Mouse (Mus musculus) ES-CJ7 (cell line): ENCODE measurements around the gene Rnf5.

Source experiments
- DNase-seq: peaks from one replicate; pipeline ENCODE4 v3.0.0; 2011; ENCODE audit warnings: low read depth, low spot score

The Rnf5 gene

DNA sequence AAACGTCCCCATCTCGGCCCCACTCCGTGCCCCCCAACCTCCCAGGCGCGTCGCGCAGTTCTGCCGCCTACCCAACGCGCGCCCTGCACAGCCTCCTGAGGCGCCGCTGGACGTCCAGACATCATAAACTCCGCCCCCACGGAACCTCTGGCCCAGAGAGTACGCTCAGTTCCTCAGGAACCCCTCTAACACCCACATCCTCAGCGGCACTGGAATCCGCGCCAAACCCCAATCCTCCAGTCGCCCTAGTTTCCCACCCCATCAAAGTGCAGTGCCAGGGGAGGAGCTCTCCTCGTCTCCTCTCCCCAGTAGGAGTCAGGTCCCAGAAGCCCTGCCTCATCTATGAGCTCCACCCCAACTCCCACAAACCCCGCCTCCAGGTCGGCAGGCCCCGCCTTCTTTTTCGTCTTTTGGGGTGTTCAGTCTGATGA, 28.8 kb upstream of the Rnf5 start:
- peak; percentile 87 for DNase-seq

DNA sequence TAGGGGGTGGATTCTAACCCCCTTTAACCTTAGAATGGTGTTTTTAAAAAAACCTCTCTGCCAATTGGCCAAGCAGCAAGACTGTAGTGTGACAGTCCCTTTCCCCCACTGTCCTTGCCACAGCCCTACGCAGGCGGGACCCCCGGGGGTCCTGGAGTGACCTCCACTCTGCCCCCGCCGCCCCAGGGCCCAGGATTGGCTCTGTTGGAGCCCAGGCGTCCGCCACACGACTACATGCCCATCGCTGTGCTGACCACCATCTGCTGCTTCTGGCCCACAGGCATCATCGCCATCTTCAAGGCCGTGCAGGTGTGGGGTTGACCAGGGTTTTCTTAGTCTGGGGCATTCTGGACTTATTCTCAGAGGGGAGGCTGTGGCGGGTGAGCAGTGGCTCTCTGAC, 28.2 kb upstream of the Rnf5 start:
- DNase-seq = no peak

DNA sequence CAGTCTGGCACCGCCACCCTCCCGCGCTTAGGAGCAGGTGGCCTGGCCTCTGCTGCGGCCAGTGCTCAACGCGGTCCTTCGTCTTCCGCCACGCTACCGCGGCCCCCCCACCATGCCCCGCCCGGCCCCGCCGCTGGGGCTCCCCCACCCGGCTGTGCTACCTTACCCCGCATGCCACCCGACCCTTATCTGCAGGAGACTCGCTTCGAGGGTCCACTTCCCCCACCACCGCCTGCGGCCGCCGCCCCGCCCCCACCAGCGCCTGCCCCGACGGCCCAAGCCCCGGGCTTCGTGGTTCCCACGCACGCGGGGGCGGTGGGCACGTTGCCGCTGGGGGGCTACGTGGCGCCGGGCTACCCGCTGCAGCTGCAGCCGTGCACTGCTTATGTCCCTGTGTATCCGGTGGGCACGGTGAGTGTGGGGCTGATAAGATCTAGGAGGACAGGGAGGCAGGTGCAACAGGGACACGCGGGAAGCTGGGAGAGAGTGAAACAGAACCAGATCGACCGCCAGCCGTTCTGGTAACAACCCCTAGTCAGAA, 27.3 kb upstream of the Rnf5 start:
- DNase-seq = no peak

DNA sequence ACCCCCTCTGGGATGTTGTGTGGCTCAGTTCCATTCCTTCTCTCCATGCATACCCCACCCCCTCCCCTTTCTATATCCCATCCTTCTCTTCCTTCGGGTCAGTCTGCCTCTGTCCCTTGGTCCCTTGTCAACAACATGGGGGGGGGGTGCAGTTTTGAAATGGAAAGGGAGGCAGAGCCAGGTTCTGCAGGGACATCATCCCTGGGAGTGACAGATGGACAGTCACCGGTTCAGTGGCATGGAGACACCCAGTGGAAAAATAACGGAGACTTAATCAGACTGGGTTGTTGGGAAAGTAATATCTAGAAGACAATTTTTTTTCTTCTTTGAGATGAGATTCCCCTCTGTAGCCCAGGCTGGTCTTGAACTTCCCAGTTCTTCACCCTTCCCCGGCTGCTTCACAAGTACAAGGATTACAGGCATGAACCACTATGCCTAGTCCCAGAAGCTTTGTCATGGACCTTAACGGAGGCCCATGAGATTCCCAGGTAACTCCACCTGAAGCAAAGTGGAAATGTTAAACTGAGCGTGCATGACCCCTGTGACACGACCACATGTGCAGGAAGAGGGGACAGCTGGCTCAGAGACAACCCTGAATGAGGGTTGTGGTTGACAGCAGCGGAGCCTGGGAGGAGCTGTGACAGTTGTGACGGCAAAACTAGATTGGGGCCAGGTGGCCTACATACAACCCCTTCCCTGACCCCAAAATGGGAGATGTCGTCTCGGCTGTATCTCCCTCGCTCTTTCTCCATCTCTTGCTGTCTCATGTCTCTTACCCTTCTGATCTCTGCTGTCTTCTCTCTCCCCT, 26.5 kb upstream of the Rnf5 start:
- no peak for DNase-seq

DNA sequence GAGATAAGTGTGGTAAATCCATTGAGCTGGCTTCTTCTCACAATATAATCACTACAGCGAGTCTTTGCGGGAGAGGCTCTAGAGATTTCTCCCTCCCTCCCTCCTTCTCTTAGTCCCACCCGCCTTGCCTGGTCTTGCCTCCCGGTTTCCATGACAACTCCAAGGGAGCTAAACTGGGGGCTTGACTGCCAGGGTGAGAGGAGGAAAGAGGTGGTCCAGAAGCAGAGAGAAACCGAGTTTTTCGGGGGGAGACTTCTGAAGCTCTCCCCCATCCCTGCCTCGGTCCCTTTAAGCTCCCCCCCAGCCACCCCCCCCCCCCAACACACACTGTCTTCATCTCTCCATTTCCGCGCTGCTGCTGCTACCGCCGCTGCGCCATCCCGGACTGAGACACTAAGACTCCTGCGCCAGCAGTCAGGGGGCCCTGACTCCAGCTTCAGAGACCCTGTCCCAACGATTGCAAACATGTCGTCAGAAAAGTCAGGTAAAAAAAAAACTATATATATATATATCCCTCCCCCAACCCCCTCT, 25.8 kb upstream of the Rnf5 start, which contains the start of gene Prrt1:
Prrt1 (plus strand) TSS at position 313 of the 531 bp plus-strand sequence.
- DNase-seq = peak; percentile 40

DNA sequence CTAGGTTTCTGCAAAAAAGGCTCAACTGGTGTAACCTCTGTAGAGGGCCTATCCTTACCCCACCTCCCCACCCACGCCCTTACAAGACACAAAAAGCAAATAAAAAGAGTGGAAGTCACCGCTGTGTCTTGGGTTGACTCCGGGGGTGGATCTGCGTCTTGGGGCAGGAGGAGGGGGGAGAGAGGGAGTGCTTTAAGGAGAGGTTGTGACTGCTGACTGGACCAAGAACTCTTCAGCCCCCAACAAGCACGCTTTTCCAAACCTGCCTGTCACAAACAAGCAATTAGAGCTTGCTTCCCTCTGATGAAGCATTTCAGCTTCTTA, 25.1 kb upstream of the Rnf5 start:
- DNase-seq = no peak

DNA sequence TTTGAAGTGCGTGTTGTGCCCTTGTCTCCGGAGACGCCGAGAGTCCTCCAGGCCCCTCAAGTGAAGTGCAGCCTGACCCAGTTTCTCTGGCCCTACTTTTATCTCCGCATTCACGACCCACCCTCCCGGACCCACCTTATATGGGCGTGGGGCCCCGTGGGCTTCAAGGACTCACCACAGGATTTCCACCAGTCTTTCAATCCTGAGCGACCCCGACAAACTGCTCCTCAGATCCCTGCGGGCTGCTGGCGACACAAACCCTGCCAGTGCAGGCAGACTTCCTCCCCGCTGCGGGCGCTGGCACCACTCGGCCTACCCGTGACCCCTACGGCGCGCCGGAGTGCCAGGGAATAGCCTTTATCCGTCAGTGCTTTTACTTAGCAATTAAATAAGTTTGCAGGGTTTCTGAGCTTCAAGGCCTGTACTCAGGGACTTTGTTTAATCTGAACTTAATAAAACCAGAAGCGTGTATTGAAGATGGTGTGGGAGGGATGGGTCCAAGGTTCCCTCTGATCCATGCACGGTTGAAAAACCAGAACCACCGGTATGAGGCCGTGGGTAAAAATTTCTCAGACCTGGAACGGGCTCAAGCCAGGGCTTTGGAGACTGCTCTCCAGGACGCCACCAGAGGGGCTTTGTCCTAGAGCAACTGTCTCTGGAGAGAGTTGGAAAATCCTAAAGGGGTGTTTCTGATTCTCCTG, 24.6 kb upstream of the Rnf5 start, which contains the start of gene Ppt2:
Ppt2 (minus strand) TSS at position 568 of the 701 bp plus-strand sequence.
- no peak for DNase-seq

DNA sequence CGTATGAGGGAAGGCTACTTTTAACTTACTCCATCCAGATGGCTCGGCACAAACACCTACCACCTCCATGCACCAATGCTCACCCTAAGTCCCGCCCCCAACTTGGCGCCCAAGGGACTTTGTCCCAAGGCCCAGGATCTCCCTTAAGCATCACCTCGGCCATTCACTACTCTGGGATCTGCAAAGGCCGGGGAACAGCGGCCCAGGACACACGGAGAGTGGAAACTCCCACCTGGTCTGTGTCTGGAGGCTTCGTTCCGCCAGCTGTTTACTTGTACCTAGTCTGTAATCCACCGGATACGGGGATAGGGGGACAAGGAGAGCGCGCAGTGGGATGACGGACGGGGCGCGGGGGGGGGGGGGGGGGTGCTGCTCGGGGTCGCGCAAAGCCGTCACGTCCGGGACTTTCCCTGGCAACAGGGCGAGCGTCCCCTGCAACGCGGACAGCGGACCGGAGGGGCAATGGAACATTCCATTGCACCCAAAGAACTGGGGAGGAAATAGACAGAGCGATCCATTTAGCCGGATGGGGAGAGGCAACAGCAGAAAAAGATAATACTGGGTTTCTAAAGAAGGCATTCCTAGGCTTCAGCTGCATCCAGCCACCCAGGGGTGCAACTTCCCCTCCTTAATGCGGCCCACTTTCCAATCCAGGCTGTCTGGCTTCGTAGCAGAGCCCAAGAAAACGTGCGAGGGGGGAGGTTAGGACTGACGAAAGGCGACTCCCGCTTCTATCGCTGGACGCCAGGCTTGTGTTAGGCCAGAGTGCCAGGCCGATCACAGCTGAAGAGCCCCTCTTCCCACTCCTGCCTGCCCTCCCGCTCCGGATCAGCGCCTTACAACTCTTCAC, 23.8 kb upstream of the Rnf5 start:
- DNase-seq = peak; percentile 83

DNA sequence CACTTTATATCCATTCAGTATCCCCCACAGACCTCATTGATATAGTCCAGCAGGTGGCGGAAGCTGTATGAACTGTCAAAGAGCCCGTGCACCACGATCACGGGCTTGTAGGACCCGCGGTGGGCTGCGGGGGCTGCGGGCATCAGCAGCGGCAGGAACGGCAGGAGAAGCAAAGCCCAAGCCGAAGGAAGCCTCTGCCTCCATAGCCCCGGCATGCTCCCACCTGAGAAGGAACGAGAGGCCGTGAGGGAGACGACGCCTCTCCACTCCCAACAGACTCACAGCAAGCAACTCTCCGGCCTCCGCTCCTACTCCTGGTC, 23.2 kb upstream of the Rnf5 start:
- peak; percentile 53 for DNase-seq

DNA sequence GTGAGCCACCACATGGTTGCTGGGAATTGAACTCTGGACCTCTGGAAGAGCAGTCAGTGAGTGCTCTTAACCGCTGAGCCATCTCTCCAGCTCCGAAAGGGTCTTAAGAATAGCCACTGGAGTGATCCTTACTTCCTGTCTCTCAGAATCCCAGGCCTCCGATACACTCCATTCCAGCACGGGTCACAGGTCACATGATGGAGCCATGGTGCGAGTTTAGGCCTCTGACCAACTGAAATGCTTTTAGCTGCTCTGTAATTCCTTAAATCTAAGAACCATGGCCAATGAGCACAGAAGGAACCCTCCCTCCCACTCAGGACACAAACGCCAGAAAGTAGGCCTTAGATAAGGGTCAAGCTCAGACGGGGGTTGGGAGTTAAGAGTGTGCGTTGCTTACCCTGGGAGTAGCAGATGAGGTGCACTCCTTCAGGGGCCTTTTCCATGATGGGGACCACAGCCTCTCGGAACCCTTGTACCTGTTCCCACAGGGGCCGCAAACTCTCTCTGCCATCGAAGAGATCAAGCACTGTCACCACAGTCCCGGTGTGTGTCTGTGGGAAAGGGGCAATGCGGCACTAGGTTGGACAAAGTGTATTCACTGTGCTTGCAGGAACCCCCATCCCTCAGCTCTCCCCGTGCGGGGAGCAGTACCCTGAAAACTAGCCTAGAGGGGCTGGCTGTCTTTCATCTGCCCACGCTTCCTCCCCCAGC, 22.7 kb upstream of the Rnf5 start:
- DNase-seq = no peak

DNA sequence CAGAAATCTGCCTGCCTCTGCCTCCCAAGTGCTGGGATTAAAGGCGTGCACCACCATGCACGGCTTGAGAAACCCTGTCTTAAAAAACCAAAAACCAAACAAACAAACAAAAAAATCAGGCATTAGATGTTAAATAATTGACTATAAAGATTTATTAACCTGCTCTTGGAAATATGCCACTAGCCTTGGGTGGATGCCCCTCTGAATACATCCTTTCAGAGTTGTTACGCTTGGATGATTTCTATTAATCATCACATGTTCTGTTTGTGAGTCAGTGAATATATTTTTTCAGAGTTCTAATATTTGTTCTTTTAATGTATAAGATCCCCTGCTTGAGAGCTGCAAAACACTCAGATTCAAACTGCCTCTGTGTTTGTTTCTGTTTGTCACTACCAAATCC, 21.5 kb upstream of the Rnf5 start:
- DNase-seq = no peak

DNA sequence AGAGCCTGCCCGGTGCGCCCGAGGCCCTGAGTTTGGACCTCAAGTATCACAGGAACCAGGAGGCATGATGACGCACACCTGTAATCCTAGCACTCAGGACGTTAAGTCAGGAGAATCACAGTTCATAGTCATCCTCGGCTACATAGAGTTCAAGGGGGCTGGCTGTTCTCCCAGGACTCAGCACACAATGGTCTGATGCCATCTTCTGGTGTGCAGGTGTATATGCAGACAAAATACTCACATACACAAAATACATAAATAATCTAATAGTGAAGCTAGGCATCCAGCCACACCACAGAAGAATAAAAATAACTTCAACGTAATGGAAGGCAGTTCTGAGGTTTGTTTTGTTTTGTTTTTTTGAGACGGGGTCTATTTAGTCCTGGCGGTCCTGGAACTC, 19.7 kb upstream of the Rnf5 start:
- DNase-seq = peak; percentile 41

DNA sequence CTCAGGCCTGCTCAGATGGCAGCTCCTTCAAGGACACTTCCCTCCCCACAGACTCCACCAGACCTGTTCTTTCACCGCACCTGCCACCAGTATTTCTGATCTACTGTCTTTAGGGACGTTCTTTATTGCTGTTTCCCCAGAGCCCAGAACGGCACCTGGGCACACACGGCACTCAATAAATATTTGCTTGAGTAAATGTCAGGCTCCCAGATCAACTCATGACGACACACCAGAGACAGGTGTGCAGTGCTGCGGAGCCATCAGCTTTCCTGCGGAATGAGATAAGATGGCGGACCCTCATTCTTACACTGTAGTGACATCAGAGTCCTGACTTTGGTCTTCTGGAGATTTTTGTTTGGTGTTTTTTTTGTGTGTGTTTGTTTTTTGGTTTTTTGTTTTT, 17.5 kb upstream of the Rnf5 start:
- DNase-seq = no peak

DNA sequence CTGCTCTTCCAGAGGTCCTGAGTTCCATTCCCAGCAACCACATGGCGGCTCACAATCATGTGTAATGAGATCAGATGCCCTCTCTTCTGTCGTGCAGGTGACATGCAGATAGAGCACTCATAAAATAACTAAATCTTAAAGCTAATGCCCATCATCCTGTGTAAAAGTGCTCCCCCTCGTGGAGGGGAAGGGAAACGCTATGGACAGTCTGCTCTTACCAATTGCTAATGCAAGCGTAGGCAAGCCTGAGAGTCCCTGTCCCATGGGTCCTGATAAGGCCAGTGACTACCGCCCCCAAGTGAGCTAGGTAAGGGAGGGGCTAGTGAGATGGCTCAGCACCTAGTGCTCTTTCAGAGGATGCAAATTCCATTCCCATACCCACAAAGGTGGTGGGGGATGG, 15.5 kb upstream of the Rnf5 start:
- DNase-seq = peak; percentile 80

DNA sequence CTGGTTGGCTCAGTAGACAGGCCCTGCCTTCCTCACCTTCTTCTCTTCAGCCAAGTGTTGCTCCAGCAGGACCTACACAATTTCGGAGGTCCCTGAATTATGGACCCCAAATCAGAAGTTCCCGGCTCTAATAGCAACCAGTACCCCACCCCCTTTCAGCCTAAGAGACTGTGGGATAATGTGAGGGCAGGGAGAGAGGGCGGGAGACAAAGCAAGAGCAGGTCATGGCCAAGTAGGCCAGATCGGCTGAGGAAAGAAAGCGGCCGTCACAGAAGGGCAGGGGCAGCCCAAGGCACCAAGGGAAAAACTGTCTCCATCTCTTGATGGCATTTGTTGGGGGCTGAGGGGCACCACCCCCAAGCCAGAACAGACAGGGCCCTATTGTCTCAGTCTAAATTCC, 12.4 kb upstream of the Rnf5 start, which contains the start of gene Egfl8:
Egfl8 (minus strand) TSS at position 101 of the 400 bp plus-strand sequence.
- no peak for DNase-seq

DNA sequence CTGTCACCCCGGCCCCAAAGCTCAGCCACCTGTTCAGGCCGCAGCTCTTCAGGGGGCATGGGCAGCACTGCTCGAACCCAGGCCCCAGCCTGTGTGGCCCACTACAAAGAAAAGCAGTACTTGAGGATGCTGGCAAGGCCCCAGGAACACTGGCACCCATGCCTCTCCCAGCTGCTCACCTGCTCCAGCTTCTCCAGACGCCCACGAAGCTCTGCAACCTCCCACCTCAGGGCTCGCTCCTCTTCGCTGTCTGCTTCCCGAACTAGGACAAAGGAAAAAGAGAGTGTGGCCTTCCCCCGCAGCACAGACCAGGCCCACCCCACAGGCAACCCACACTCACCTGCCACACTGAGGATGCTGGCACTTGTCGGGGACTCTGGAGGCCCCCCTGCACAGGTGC, 10.3 kb upstream of the Rnf5 start:
- DNase-seq = no peak

DNA sequence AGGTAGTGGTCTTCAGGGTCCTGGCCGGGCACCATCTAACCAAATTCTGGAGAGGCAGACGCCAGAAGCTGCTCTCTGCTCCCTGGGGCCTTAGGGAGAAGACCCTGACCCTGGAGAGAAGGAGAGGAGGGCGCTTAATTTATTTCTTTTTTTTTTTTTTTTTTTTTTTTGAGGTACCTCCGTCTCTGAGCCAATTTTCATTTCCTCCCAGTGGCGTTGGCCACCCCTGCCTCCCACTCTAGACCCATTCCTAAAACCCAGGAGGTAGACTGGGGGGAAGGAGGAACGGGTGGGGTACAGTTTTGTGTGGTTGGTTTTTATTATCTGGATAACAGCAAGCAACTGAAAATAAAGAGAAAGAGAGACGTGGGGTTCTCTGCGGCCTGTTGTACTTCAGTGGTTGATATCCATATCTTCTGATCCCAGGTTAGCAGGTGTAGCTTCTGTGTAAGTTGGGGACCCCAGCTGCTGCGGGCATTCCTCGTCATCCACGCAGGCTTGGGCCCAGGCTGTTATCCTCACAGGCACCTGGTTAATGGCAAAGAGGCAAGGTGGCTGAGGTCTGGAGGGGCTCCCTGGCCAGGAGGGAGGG, 9.7 kb upstream of the Rnf5 start:
- no peak for DNase-seq

DNA sequence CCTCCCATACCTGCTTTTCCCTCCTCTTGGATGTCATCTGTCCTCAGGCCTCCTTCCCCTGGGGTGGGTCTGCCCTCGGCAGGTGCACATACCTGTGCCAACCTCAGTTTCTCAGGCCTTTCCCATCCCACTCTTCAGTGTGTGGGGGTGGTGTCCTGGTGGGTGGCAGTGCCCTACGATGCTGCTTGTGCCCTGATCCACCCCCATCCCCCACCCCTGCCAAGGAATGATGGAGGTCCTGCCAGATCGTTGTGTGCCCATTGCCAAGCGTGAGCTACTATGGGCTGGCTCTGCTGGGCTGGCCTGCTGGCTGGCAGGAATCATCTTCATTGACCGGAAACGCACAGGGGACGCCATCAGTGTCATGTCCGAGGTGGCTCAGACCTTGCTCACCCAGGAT, 7.6 kb upstream of the Rnf5 start:
- DNase-seq = no peak

DNA sequence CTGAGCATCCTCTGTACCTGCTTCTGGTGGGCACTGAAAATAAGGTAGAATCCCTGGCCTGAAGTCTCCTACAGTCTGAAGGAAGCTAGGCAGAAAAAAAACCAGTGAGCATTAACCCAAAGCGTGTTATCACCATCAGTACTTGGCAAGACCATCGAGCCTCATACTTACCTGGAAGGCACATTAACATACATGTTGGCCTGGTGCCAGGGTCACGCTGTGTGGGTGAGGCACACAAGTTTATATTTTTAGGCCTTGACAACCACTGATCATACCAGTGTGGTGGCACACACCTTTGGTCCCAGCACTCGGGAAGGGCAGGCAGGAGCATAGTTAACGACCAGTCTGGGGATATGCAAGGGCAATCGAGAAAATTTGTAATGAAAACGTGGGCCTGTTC, 4.5 kb upstream of the Rnf5 start:
- no peak for DNase-seq

DNA sequence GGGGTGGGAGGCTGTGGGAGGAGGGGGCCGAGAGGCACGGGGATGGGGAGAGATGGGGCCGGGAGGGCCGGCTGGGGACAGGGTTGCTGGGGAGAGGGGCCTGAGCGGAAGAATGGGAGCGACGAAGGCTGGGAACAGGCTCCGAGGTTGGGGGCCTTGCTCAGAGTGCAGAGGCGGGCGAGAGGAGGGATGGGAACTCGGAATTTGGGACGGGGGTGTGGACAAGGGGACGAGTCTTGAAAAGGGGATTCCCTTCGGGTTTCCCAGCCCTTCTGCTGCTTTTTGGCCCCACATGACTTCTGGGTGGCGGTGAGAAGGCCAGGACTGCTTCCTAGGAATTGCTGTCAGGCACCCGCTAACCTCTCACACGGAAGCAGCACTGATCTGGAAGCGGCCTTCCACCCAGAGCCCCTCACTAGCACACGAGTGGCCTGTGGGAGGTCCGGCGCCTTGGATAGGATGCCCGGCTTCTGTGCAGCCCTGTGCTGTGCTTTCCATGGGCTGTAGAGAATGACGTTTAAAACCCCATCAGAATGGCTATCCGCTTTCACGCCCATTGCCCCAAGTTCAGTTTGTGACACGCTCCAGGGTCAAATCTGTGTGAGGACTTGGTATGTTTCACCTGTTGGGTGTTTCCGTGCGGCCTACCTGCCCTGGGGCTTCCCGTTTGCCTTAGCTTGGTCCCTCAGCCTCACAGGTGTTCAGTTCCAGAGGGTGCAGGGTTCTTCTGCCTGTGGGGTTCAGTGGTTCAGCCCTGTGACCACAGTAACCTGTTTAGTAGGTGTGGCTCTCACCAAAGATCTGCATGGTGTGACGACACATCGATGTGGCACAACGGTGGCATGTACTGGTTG, 2.9 kb upstream of the Rnf5 start:
- no peak for DNase-seq
